Mouse (Mus musculus): ENCODE measurements at regions not wholly inside any gene's neighbourhood (a gene's known extent, or its start where the extent isn't known, plus 50 kb on each side); places are given as distances from the start of the nearest gene placed in this dataset.

GRCm38 (mm10) chr9:115708199-115708934 lies 200.9 kb upstream of the Gadl1 start:
- TF ChIP-seq POLR2A (IDR thresholded peaks at IDR 0.05; ENCODE audit: extremely low read depth, insufficient read depth, low read length) (no peak), CTCF (IDR thresholded peaks at IDR 0.05; ENCODE audit: low read depth, low read length) (no peak)
